Mouse (Mus musculus): ENCODE results near the gene Bco1. TPM values are rescaled to one million over a fixed set of nuclear protein-coding genes. Genes with fewer than 3 reads are reported as not detected.

The Bco1 gene
- polyA plus RNA-seq, 1 experiment from 2014 or later, result 1.2 TPM

- Histone ChIP-seq H3K4me1 (replicated peaks) (peaks cover 18% of the 10 kb centered on the region; the same call in 1 of the 2 replicates), H3K27me3 (replicated peaks) (no peaks in the 10 kb centered on the region), H3K4me3 (replicated peaks) (no peak overlapping the region), H3K27ac (peak overlapping the region; percentile 36), H3K9me3 (no peaks in the 10 kb centered on the region), H3K4me2 (replicated peaks) (peak overlapping the region; percentile 14; the same call in 1 of the 2 replicates), H3K9ac (no peak overlapping the region), H3K36me3 (no peaks in the 10 kb centered on the region)
- peak; percentile 43; the same call in 1 of the 2 replicates for ATAC-seq
- WGBS, result 33% methylated on average over 11 of the region's 11 CpGs
Observed at GRCm38 (mm10) chr8:117097564-117098191, 2.0 kb downstream of the Bco1 start.

GRCm38 (mm10) chr8:117107533-117107932 is 11.9 kb downstream of the Bco1 start:
- Histone ChIP-seq H3K9me3 (no peaks in the 10 kb centered on the region), H3K4me2 (replicated peaks) (no peak overlapping the region), H3K4me3 (replicated peaks) (no peak overlapping the region), H3K4me1 (replicated peaks) (peaks cover 4% of the 10 kb centered on the region), H3K27ac (no peak overlapping the region), H3K27me3 (replicated peaks) (no peaks in the 10 kb centered on the region), H3K9ac (no peak overlapping the region), H3K36me3 (no peaks in the 10 kb centered on the region)
- WGBS, result 15% methylated on average over 9 of the region's 9 CpGs
- ATAC-seq, result 0 out of 2 replicates have a peak, but pooled peaks have one; percentile 14

GRCm38 (mm10) chr8:117109018-117109711 is 13.5 kb downstream of the Bco1 start:
- ATAC-seq, result no peak
- Histone ChIP-seq H3K27me3 (replicated peaks) (no peaks in the 10 kb centered on the region), H3K4me1 (replicated peaks) (peaks cover 4% of the 10 kb centered on the region), H3K9ac (no peak overlapping the region), H3K27ac (no peak overlapping the region), H3K4me2 (replicated peaks) (no peak overlapping the region), H3K36me3 (no peaks in the 10 kb centered on the region), H3K9me3 (no peaks in the 10 kb centered on the region), H3K4me3 (replicated peaks) (no peak overlapping the region)
- 94% methylated on average over 19 of the region's 19 CpGs for WGBS

GRCm38 (mm10) chr8:117109801-117110390 is 14.2 kb downstream of the Bco1 start:
- H3K4me2 ChIP-seq (replicated peaks), result no peak overlapping the region
- no peaks in the 10 kb centered on the region for H3K9me3 ChIP-seq
- no peak overlapping the region for H3K9ac ChIP-seq
- H3K36me3 ChIP-seq, result no peaks in the 10 kb centered on the region
- no peak overlapping the region for H3K27ac ChIP-seq
- H3K4me3 ChIP-seq (replicated peaks), result no peak overlapping the region
- WGBS, result 48% methylated on average over 16 of the region's 16 CpGs
- peaks cover 8% of the 10 kb centered on the region for H3K4me1 ChIP-seq (replicated peaks)
- no peaks in the 10 kb centered on the region for H3K27me3 ChIP-seq (replicated peaks)
- no peak for ATAC-seq

GRCm38 (mm10) chr8:117111641-117112040 is 16.0 kb downstream of the Bco1 start:
- Histone ChIP-seq H3K4me3 (replicated peaks) (no peak overlapping the region), H3K4me1 (replicated peaks) (peaks cover 15% of the 10 kb centered on the region), H3K27me3 (replicated peaks) (no peaks in the 10 kb centered on the region), H3K9me3 (no peaks in the 10 kb centered on the region), H3K36me3 (no peaks in the 10 kb centered on the region), H3K4me2 (replicated peaks) (0 out of 2 replicates have a peak overlapping the region, but pooled peaks have one; percentile 6), H3K27ac (no peak overlapping the region), H3K9ac (no peak overlapping the region)
- no peak for ATAC-seq
- 53% methylated on average over 3 of the region's 3 CpGs for WGBS

GRCm38 (mm10) chr8:117112261-117112660 is 16.6 kb downstream of the Bco1 start:
- no peak overlapping the region for H3K27ac ChIP-seq
- ATAC-seq, result peak; percentile 32; the same call in 1 of the 2 replicates
- 42% methylated on average over 8 of the region's 8 CpGs for WGBS

GRCm38 (mm10) chr8:117115094-117115493 is 19.4 kb downstream of the Bco1 start:
- Histone ChIP-seq H3K9me3 (no peaks in the 10 kb centered on the region), H3K4me1 (replicated peaks) (peaks cover 15% of the 10 kb centered on the region), H3K36me3 (no peaks in the 10 kb centered on the region), H3K27me3 (replicated peaks) (no peaks in the 10 kb centered on the region), H3K9ac (no peak overlapping the region), H3K27ac (peak overlapping the region; percentile 91), H3K4me2 (replicated peaks) (peak overlapping the region; percentile 44), H3K4me3 (replicated peaks) (no peak overlapping the region)
- WGBS, result 25% methylated on average over 6 of the region's 6 CpGs
- ATAC-seq, result peak; percentile 17; the same call in 1 of the 2 replicates

More at GRCm38 (mm10) chr8:117112261-117112660, 16.6 kb downstream of the Bco1 start:
- H3K27me3 ChIP-seq (replicated peaks), result no peaks in the 10 kb centered on the region
- H3K9ac ChIP-seq, result no peak overlapping the region
- H3K9me3 ChIP-seq, result no peaks in the 10 kb centered on the region
- H3K4me3 ChIP-seq (replicated peaks), result no peak overlapping the region
- 0 out of 2 replicates have a peak overlapping the region, but pooled peaks have one; percentile 6 for H3K4me2 ChIP-seq (replicated peaks)
- H3K4me1 ChIP-seq (replicated peaks), result peaks cover 15% of the 10 kb centered on the region
- H3K36me3 ChIP-seq, result no peaks in the 10 kb centered on the region

GRCm38 (mm10) chr8:117115676-117116446 is 20.2 kb downstream of the Bco1 start:
- Histone ChIP-seq H3K9ac (no peak overlapping the region), H3K27ac (peak overlapping the region; percentile 91), H3K36me3 (no peaks in the 10 kb centered on the region), H3K4me2 (replicated peaks) (peak overlapping the region; percentile 44), H3K4me3 (replicated peaks) (no peak overlapping the region), H3K4me1 (replicated peaks) (peaks cover 15% of the 10 kb centered on the region), H3K9me3 (no peaks in the 10 kb centered on the region), H3K27me3 (replicated peaks) (no peaks in the 10 kb centered on the region)
- WGBS, result 12% methylated on average over 13 of the region's 13 CpGs
- peak; percentile 84 for ATAC-seq

GRCm38 (mm10) chr8:117116534-117116933 is 20.9 kb downstream of the Bco1 start:
- Histone ChIP-seq H3K4me1 (replicated peaks) (peaks cover 17% of the 10 kb centered on the region), H3K27ac (peak overlapping the region; percentile 91), H3K4me3 (replicated peaks) (no peak overlapping the region), H3K4me2 (replicated peaks) (peak overlapping the region; percentile 44), H3K27me3 (replicated peaks) (no peaks in the 10 kb centered on the region), H3K9ac (no peak overlapping the region), H3K36me3 (no peaks in the 10 kb centered on the region), H3K9me3 (no peaks in the 10 kb centered on the region)
- WGBS, result 65% methylated on average over 7 of the region's 7 CpGs
- ATAC-seq, result peak; percentile 60

- Histone ChIP-seq H3K9ac (no peak overlapping the region), H3K4me1 (replicated peaks) (peaks cover 15% of the 10 kb centered on the region; the same call in 1 of the 2 replicates), H3K27ac (no peak overlapping the region), H3K4me2 (replicated peaks) (no peak overlapping the region), H3K36me3 (no peaks in the 10 kb centered on the region), H3K4me3 (replicated peaks) (no peak overlapping the region), H3K27me3 (replicated peaks) (no peaks in the 10 kb centered on the region), H3K9me3 (no peaks in the 10 kb centered on the region)
- WGBS, result 81% methylated on average over 9 of the region's 9 CpGs
- no peak for ATAC-seq
Observed at GRCm38 (mm10) chr8:117118409-117118808, 22.8 kb downstream of the Bco1 start.

GRCm38 (mm10) chr8:117121277-117121676 is 25.6 kb downstream of the Bco1 start:
- peak; percentile 84 for ATAC-seq
- H3K9ac ChIP-seq, result no peak overlapping the region
- H3K4me1 ChIP-seq (replicated peaks), result 0 out of 2 replicates have a peak, but pooled peaks cover 5% of the 10 kb centered on the region
- peak overlapping the region; percentile 77 for H3K27ac ChIP-seq
- no peaks in the 10 kb centered on the region for H3K27me3 ChIP-seq (replicated peaks)
- H3K4me2 ChIP-seq (replicated peaks), result no peak overlapping the region
- H3K36me3 ChIP-seq, result no peaks in the 10 kb centered on the region
- no peak overlapping the region for H3K4me3 ChIP-seq (replicated peaks)
- no peaks in the 10 kb centered on the region for H3K9me3 ChIP-seq
- WGBS, result 46% methylated on average over 8 of the region's 8 CpGs

Measured in intestine, embryonic 15.5 days (tissue).